ENCODE assay signal across 9 mouse cellular contexts in the genomic region with DNA sequence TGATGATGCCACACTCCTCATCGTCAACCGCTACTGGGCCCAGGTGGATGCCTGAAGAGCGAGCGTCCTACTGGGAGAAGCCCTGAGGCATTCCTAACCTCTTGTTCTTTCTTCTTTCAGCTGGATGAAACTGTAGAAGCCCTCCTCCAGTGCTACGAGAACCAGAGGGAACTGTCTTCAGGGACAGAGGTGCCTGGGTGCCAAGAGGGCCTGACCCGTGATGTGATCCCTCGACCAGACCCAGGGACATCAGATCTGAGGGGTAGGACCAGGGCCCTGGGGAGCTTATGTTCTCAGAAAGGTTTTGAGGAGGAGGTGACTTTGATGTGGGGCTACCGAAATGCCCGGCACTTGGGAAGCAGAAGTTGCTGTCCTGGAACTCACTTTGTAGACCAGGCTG. TPM values are rescaled to one million over a fixed set of nuclear protein-coding genes. Genes with fewer than 3 reads are reported as not detected.
A peak's percentile ranks its signal among the peaks of the same experiment; 100 is the strongest.
DNase-seq lines count a peak whose midpoint lies in the region; ATAC-seq lines count a peak whose summit lies in the region.
"Had no signal": no experiment of that assay in that cellular context is flagged by ENCODE, and none has a peak within 500 bp of the region (broad histone marks: within the 10 kb centered on the region; RNA-seq: fewer than 3 reads in every experiment).

No protein-coding gene starts in this region.

- H3K27me3 ChIP-seq in kidney, embryonic 14.5 days (ENCODE audit: control insufficient read depth, insufficient read depth, low read length): no peaks in the 10 kb centered on the region
- no peaks in the 10 kb centered on the region for H3K27me3 ChIP-seq in embryonic facial prominence, embryonic 10.5 days (replicated peaks; ENCODE audit: low read depth, poor library complexity, severe bottlenecking)
- H3K27me3 ChIP-seq in hindbrain, embryonic 16.5 days (replicated peaks; ENCODE audit: control insufficient read depth, insufficient read depth, low read length): no peaks in the 10 kb centered on the region
- H3K27me3 ChIP-seq in midbrain, embryonic 16.5 days (ENCODE audit: control insufficient read depth, insufficient read depth, low read depth, low read length): no peaks in the 10 kb centered on the region

- H3K4me3 ChIP-seq in kidney, embryonic 14.5 days (ENCODE audit: low read length): peak overlapping the region; percentile 76
- peak overlapping the region; percentile 96 for H3K4me3 ChIP-seq in embryonic facial prominence, embryonic 10.5 days
- H3K4me3 ChIP-seq in hindbrain, embryonic 16.5 days (ENCODE audit: low read length): no peak overlapping the region
- no peak overlapping the region; the same call in 1 of the 2 replicates for H3K4me3 ChIP-seq in midbrain, embryonic 16.5 days (ENCODE audit: low read depth, low read length)

- H3K36me3 ChIP-seq in kidney, embryonic 14.5 days (ENCODE audit: control insufficient read depth, insufficient read depth, low read length): peaks cover 50% of the 10 kb centered on the region
- peaks cover 67% of the 10 kb centered on the region for H3K36me3 ChIP-seq in embryonic facial prominence, embryonic 10.5 days (replicated peaks)
- H3K36me3 ChIP-seq in hindbrain, embryonic 16.5 days (ENCODE audit: control insufficient read depth, insufficient read depth, low read length): peaks cover 34% of the 10 kb centered on the region
- H3K36me3 ChIP-seq in midbrain, embryonic 16.5 days (ENCODE audit: control insufficient read depth, insufficient read depth, low read length): peaks cover 42% of the 10 kb centered on the region

- DNase-seq in kidney, adult 18-20 months: no peak
- no peak for DNase-seq in embryonic facial prominence, embryonic 10.5 days (ENCODE audit: low spot score)
- no peak for DNase-seq in kidney, postnatal 14 days
- no peak for DNase-seq in adrenal gland, adult 2 months
- DNase-seq: lung, postnatal 36 days had no signal

- ATAC-seq in kidney, embryonic 14.5 days (ENCODE audit: low FRiP score, low TSS enrichment): no peak
- no peak for ATAC-seq in hindbrain, embryonic 16.5 days
- ATAC-seq in midbrain, embryonic 16.5 days: no peak
- ATAC-seq in megakaryocyte progenitor cell, adult 5-6 weeks (replicated peaks; ENCODE audit: poor library complexity): no peak

- H3K9me3 ChIP-seq in kidney, embryonic 14.5 days (ENCODE audit: control insufficient read depth, low read length): no peaks in the 10 kb centered on the region
- no peaks in the 10 kb centered on the region for H3K9me3 ChIP-seq in embryonic facial prominence, embryonic 10.5 days
- no peaks in the 10 kb centered on the region for H3K9me3 ChIP-seq in hindbrain, embryonic 16.5 days (ENCODE audit: control insufficient read depth, low read length)
- H3K9me3 ChIP-seq in midbrain, embryonic 16.5 days (replicated peaks; ENCODE audit: control insufficient read depth, low read length, poor library complexity, severe bottlenecking): no peaks in the 10 kb centered on the region

- H3K4me2 ChIP-seq in kidney, embryonic 14.5 days (replicated peaks; ENCODE audit: low read depth, low read length): peak overlapping the region; percentile 54
- peak overlapping the region; percentile 76 for H3K4me2 ChIP-seq in hindbrain, embryonic 16.5 days (ENCODE audit: low read length)
- peak overlapping the region; percentile 96 for H3K4me2 ChIP-seq in midbrain, embryonic 16.5 days (ENCODE audit: low read length)

- peaks cover 15% of the 10 kb centered on the region for H3K4me1 ChIP-seq in kidney, embryonic 14.5 days (ENCODE audit: control insufficient read depth, insufficient read depth, low read length)
- H3K4me1 ChIP-seq in embryonic facial prominence, embryonic 10.5 days: peaks cover 20% of the 10 kb centered on the region
- peaks cover 13% of the 10 kb centered on the region for H3K4me1 ChIP-seq in hindbrain, embryonic 16.5 days (ENCODE audit: control insufficient read depth, insufficient read depth, low read depth, low read length)
- peaks cover 16% of the 10 kb centered on the region for H3K4me1 ChIP-seq in midbrain, embryonic 16.5 days (ENCODE audit: control insufficient read depth, insufficient read depth, low read length)

- H3K9ac ChIP-seq in kidney, embryonic 14.5 days (ENCODE audit: low read depth, low read length): peak overlapping the region; percentile 78; the same call in 1 of the 2 replicates
- no peak overlapping the region for H3K9ac ChIP-seq in hindbrain, embryonic 16.5 days (ENCODE audit: low read depth, low read length)
- no peak overlapping the region for H3K9ac ChIP-seq in midbrain, embryonic 16.5 days (ENCODE audit: low read depth, low read length)

- no peak overlapping the region for H3K27ac ChIP-seq in kidney, embryonic 14.5 days (ENCODE audit: low read depth, low read length)
- H3K27ac ChIP-seq in embryonic facial prominence, embryonic 10.5 days (replicated peaks): no peak overlapping the region
- H3K27ac ChIP-seq in hindbrain, embryonic 16.5 days (ENCODE audit: low read depth, low read length): no peak overlapping the region
- no peak overlapping the region for H3K27ac ChIP-seq in midbrain, embryonic 16.5 days (ENCODE audit: low read length)

- 89% methylated on average over 9 of the region's 9 CpGs for WGBS in kidney, embryonic 14.5 days
- WGBS in embryonic facial prominence, embryonic 10.5 days: 94% methylated on average over 9 of the region's 9 CpGs
- 93% methylated on average over 9 of the region's 9 CpGs for WGBS in hindbrain, embryonic 16.5 days
- 93% methylated on average over 9 of the region's 9 CpGs for WGBS in midbrain, embryonic 16.5 days

RNA-seq across cellular contexts. Expression of a gene that starts 1.1 kb away (rescaled TPM):
- 25.5 and 41.5 TPM in 2 replicates for polyA plus RNA-seq in kidney, embryonic 14.5 days (2014; fragmentation: Nextera tagmentation; extraction: Ambion mirVana)
- 61.2 and 64.2 TPM in 2 replicates for polyA plus RNA-seq in embryonic facial prominence, embryonic 10.5 days (2016; fragmentation: Nextera tagmentation; extraction: Ambion mirVana)
- 38.0 and 48.1 TPM in 2 replicates for polyA plus RNA-seq in hindbrain, embryonic 16.5 days (2015; fragmentation: Nextera tagmentation; extraction: Ambion mirVana)
- 50.3 and 56.7 TPM in 2 replicates for polyA plus RNA-seq in midbrain, embryonic 16.5 days (2015; fragmentation: Nextera tagmentation; extraction: Ambion mirVana)
- 11.7 and 16.5 TPM in 2 replicates for total RNA-seq in megakaryocyte progenitor cell, adult 5-6 weeks (2015)
- total RNA-seq in megakaryocyte progenitor cell, adult 5-6 weeks (2017): 36.9 and 41.9 TPM in 2 replicates
- 10 to 100 TPM; 54.9 to 55.7 TPM for total RNA-seq in adrenal gland, adult 2 months (2021)
- 19.3 and 23.3 TPM in 2 replicates for polyA plus RNA-seq in adrenal gland, adult 2 months (2012; rRNA removed)

RNA-seq across cellular contexts. Expression of a gene that starts 1.2 kb away (rescaled TPM):
- 12.7 and 14.5 TPM in 2 replicates for polyA plus RNA-seq in kidney, embryonic 14.5 days (2014; fragmentation: Nextera tagmentation; extraction: Ambion mirVana)
- polyA plus RNA-seq in embryonic facial prominence, embryonic 10.5 days (2016; fragmentation: Nextera tagmentation; extraction: Ambion mirVana): 11.8 and 15.3 TPM in 2 replicates
- 11.6 and 13.3 TPM in 2 replicates for polyA plus RNA-seq in hindbrain, embryonic 16.5 days (2015; fragmentation: Nextera tagmentation; extraction: Ambion mirVana)
- 10.2 and 11.9 TPM in 2 replicates for polyA plus RNA-seq in midbrain, embryonic 16.5 days (2015; fragmentation: Nextera tagmentation; extraction: Ambion mirVana)
- 1.8 and 2.2 TPM in 2 replicates for total RNA-seq in megakaryocyte progenitor cell, adult 5-6 weeks (2015)
- total RNA-seq in megakaryocyte progenitor cell, adult 5-6 weeks (2017): 2.5 and 3.1 TPM in 2 replicates
- total RNA-seq in adrenal gland, adult 2 months (2021): 10 to 100 TPM in 1 of 2 experiments, 1 to 10 TPM in 1; 7.6 to 11.4 TPM
- polyA plus RNA-seq in adrenal gland, adult 2 months (2012; rRNA removed): 4.8 and 6.1 TPM in 2 replicates

RNA-seq across cellular contexts. Expression of a gene that starts 16.5 kb away (rescaled TPM):
- 37.8 and 39.8 TPM in 2 replicates for polyA plus RNA-seq in kidney, embryonic 14.5 days (2014; fragmentation: Nextera tagmentation; extraction: Ambion mirVana)
- polyA plus RNA-seq in embryonic facial prominence, embryonic 10.5 days (2016; fragmentation: Nextera tagmentation; extraction: Ambion mirVana): 40.7 and 43.4 TPM in 2 replicates
- polyA plus RNA-seq in hindbrain, embryonic 16.5 days (2015; fragmentation: Nextera tagmentation; extraction: Ambion mirVana): 60.5 and 60.9 TPM in 2 replicates
- polyA plus RNA-seq in midbrain, embryonic 16.5 days (2015; fragmentation: Nextera tagmentation; extraction: Ambion mirVana): 59.4 and 62.5 TPM in 2 replicates
- total RNA-seq in megakaryocyte progenitor cell, adult 5-6 weeks (2015): 27.1 and 32.3 TPM in 2 replicates
- total RNA-seq in megakaryocyte progenitor cell, adult 5-6 weeks (2017): 26.7 and 29.2 TPM in 2 replicates
- 10 to 100 TPM; 37.3 to 44.4 TPM for total RNA-seq in adrenal gland, adult 2 months (2021)
- polyA plus RNA-seq in adrenal gland, adult 2 months (2012; rRNA removed): 48.3 and 53.2 TPM in 2 replicates

RNA-seq across cellular contexts. Expression of a gene that starts 26.0 kb away (rescaled TPM):
- polyA plus RNA-seq in kidney, embryonic 14.5 days (2014; fragmentation: Nextera tagmentation; extraction: Ambion mirVana): 14.0 and 23.5 TPM in 2 replicates
- 31.6 and 33.6 TPM in 2 replicates for polyA plus RNA-seq in embryonic facial prominence, embryonic 10.5 days (2016; fragmentation: Nextera tagmentation; extraction: Ambion mirVana)
- polyA plus RNA-seq in hindbrain, embryonic 16.5 days (2015; fragmentation: Nextera tagmentation; extraction: Ambion mirVana): 15.0 and 20.7 TPM in 2 replicates
- 18.3 and 22.4 TPM in 2 replicates for polyA plus RNA-seq in midbrain, embryonic 16.5 days (2015; fragmentation: Nextera tagmentation; extraction: Ambion mirVana)
- 5.4 and 8.4 TPM in 2 replicates for total RNA-seq in megakaryocyte progenitor cell, adult 5-6 weeks (2015)
- 8.5 and 11.3 TPM in 2 replicates for total RNA-seq in megakaryocyte progenitor cell, adult 5-6 weeks (2017)
- 10 to 100 TPM; 16.3 to 21.2 TPM for total RNA-seq in adrenal gland, adult 2 months (2021)
- 14.0 and 15.5 TPM in 2 replicates for polyA plus RNA-seq in adrenal gland, adult 2 months (2012; rRNA removed)

RNA-seq across cellular contexts. Expression of a gene that starts 28.4 kb away (rescaled TPM):
- polyA plus RNA-seq in kidney, embryonic 14.5 days (2014; fragmentation: Nextera tagmentation; extraction: Ambion mirVana): 6.3 and 10.0 TPM in 2 replicates
- polyA plus RNA-seq in embryonic facial prominence, embryonic 10.5 days (2016; fragmentation: Nextera tagmentation; extraction: Ambion mirVana): 5.1 and 7.3 TPM in 2 replicates
- 4.3 and 6.2 TPM in 2 replicates for polyA plus RNA-seq in hindbrain, embryonic 16.5 days (2015; fragmentation: Nextera tagmentation; extraction: Ambion mirVana)
- polyA plus RNA-seq in midbrain, embryonic 16.5 days (2015; fragmentation: Nextera tagmentation; extraction: Ambion mirVana): 8.5 and 9.4 TPM in 2 replicates
- 1.7 TPM in 1 of 2 replicates, not detected in the other for total RNA-seq in megakaryocyte progenitor cell, adult 5-6 weeks (2015)
- total RNA-seq in megakaryocyte progenitor cell, adult 5-6 weeks (2017): 2.3 and 2.5 TPM in 2 replicates
- total RNA-seq in adrenal gland, adult 2 months (2021): not detected
- 0.39 and 2.5 TPM in 2 replicates for polyA plus RNA-seq in adrenal gland, adult 2 months (2012; rRNA removed)

Comparison
In these comparisons a context has a peak if more than half of its experiments do, and no peak if none do; other contexts are left out.
1. H3K4me3 ChIP-seq: peak in kidney, embryonic 14.5 days (single experiment) and embryonic facial prominence, embryonic 10.5 days (single experiment); none in hindbrain, embryonic 16.5 days (single experiment) and midbrain, embryonic 16.5 days (single experiment).
2. Peak in every context shown above with its lines, with median percentiles within 50 percentile points of each other: H3K4me2 ChIP-seq.